Mouse (Mus musculus) C2C12 (cell line): Measurements from ENCODE around the gene Hist1h3f. TPM values are rescaled to one million over a fixed set of nuclear protein-coding genes. Genes with fewer than 3 reads are reported as not detected.

ENCODE experiments used
- H3K27me3 ChIP-seq: one replicate; pipeline ENCODE4 v1.6.1; 2011; ENCODE audit not compliant: control insufficient read depth, insufficient read depth, insufficient read length
- H3K36me3 ChIP-seq: one replicate; pipeline ENCODE4 v1.6.1; 2011; ENCODE audit not compliant: control insufficient read depth, insufficient read depth
- H3K4me3 ChIP-seq: one replicate; pipeline ENCODE4 v1.5.1; 2011; ENCODE audit warnings: mild to moderate bottlenecking, control low read depth; ENCODE audit not compliant: poor library complexity, insufficient read depth, severe bottlenecking
- H3K79me2 ChIP-seq: one replicate; pipeline ENCODE4 v1.6.1; 2011; ENCODE audit not compliant: control insufficient read depth, insufficient read depth
- H3K79me3 ChIP-seq: one replicate; pipeline ENCODE4 v1.6.1; 2011; ENCODE audit warnings: low read depth, control low read depth
- H3ac ChIP-seq: one replicate; pipeline ENCODE3; 2011; ENCODE audit warnings: low read depth; ENCODE audit not compliant: control insufficient read depth, insufficient read length
- CEBPB ChIP-seq: IDR thresholded peaks from one replicate; pipeline ENCODE4 v1.6.1; 2011; ENCODE audit warnings: low read depth, mild to moderate bottlenecking, control low read depth, moderate library complexity
- CTCF ChIP-seq: IDR thresholded peaks from one replicate; pipeline ENCODE4 v1.5.1; 2011; ENCODE audit not compliant: control insufficient read depth, insufficient read depth, insufficient read length
- FOSL1 ChIP-seq: IDR thresholded peaks from one replicate; pipeline ENCODE4 v1.8.0; 2011; ENCODE audit warnings: mild to moderate bottlenecking, low read length; ENCODE audit not compliant: poor library complexity, insufficient read depth, severe bottlenecking
- MAX ChIP-seq: IDR thresholded peaks from one replicate; pipeline ENCODE4 v1.6.1; 2011; ENCODE audit warnings: mild to moderate bottlenecking, control low read depth
- MYOD1 ChIP-seq: IDR thresholded peaks from one replicate; pipeline ENCODE4 v1.6.1; 2011; ENCODE audit warnings: low read depth; ENCODE audit not compliant: control insufficient read depth, insufficient read length
- MYOG ChIP-seq: IDR thresholded peaks from one replicate; pipeline ENCODE4 v1.6.1; 2011; ENCODE audit not compliant: control insufficient read depth, insufficient read length; ENCODE audit errors: extremely low read depth
- USF1 ChIP-seq: IDR thresholded peaks from one replicate; pipeline ENCODE4 v1.6.1; 2011; ENCODE audit warnings: low read depth, mild to moderate bottlenecking, control low read depth, moderate library complexity
- polyA plus RNA-seq: library from polyadenylated mRNA; unstranded; fragments of >200 nt; fragmentation: generic; extraction: Trizol; gene quantifications from one replicate; pipeline ENCODE4 v1.2.1, GENCODE M21; 2012; ENCODE audit warnings: missing spikeins

Gene Hist1h3f
- polyA plus RNA-seq, 1 experiment: 1.2 TPM

- no peak overlapping the region for H3ac ChIP-seq
- H3K27me3 ChIP-seq: no peaks in the 10 kb centered on the region
- H3K79me3 ChIP-seq: no peaks in the 10 kb centered on the region
Observed at GRCm38 (mm10) chr13:23516822-23517602, 26.8 kb upstream of the Hist1h3f start.

DNA sequence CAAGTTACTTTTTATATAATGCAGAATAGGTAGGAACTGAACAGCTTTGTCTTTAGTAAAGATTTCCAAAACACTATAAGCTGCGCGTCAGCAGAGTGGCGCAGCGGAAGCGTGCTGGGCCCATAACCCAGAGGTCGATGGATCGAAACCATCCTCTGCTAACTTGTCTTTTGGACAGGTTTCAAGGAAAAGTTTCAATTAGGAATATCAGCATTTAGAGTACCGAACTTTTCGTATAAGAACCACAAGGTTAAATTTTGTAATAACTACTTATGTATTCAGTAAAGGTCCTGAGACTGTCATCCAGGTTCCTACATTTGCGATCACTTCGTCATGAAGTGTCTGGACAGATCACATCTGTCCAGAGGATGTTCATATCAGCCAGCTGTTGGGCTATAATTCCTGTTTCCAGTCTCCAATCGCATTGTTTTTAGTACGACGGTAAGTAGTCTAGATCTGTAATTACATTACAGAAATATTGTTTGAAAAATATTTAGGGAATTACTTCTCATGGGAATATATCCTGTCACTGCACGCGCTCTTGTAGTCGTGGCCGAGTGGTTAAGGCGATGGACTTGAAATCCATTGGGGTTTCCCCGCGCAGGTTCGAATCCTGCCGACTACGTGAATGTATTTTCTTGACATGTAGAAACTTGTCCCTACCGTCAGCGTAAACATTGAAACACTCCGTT lies 26.1 kb upstream of the Hist1h3f start:
- TF ChIP-seq MAX (no peak), USF1 (no peak), MYOG (no peak), FOSL1 (no peak), CEBPB (peak; percentile 14), CTCF (no peak), MYOD1 (no peak)
- no peaks in the 10 kb centered on the region for H3K79me2 ChIP-seq
- no peaks in the 10 kb centered on the region for H3K79me3 ChIP-seq
- H3ac ChIP-seq: peak overlapping the region; percentile 40
- peak overlapping the region; percentile 33 for H3K4me3 ChIP-seq
- no peaks in the 10 kb centered on the region for H3K36me3 ChIP-seq
- H3K27me3 ChIP-seq: no peaks in the 10 kb centered on the region

More at GRCm38 (mm10) chr13:23516822-23517602, 26.8 kb upstream of the Hist1h3f start:
- Histone ChIP-seq H3K4me3 (peak overlapping the region; percentile 31), H3K79me2 (no peaks in the 10 kb centered on the region), H3K36me3 (no peaks in the 10 kb centered on the region)
- TF ChIP-seq CEBPB (no peak), MYOG (no peak), USF1 (no peak), CTCF (no peak), MYOD1 (no peak), FOSL1 (no peak), MAX (no peak)

DNA sequence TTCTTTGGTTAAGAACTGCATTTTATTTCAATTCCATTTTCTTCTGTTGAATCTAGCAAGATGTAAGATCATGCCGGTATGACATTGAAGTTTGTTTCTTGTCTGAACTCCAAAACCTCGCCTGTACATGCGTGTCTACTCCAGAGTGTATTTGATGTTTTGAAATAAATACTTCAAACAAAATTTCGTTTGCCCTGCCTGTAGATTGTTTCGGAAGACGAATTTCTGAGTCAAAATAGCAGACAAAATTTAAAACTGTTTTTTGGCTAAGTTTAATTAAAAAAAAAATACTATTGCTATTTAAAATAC lies 25.6 kb upstream of the Hist1h3f start:
- no peaks in the 10 kb centered on the region for H3K27me3 ChIP-seq
- TF ChIP-seq CEBPB: no peak
- TF ChIP-seq FOSL1: no peak
- TF ChIP-seq USF1: no peak
- no peak for TF ChIP-seq MYOD1
- TF ChIP-seq MAX: no peak
- TF ChIP-seq CTCF: no peak
- no peak for TF ChIP-seq MYOG
- H3K79me3 ChIP-seq: no peaks in the 10 kb centered on the region
- H3K4me3 ChIP-seq: peak overlapping the region; percentile 33
- no peaks in the 10 kb centered on the region for H3K36me3 ChIP-seq
- H3ac ChIP-seq: no peak overlapping the region
- no peaks in the 10 kb centered on the region for H3K79me2 ChIP-seq

DNA sequence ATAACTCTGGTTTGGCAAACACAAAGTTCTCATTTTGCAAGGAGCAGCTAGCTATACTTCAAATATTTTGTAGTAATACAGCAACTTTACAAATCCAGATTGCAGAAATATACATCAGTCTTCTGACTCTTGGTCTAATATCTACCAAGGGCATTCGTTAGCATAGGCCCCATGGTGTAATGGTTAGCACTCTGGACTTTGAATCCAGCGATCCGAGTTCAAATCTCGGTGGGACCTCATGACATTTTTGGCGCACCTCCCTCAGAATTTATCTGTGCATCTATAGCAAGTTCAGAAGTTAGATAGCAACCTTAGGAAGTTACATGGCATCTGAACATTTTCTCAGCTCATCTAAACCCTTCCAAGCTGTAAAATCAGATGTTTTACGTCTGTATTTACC lies 25.0 kb upstream of the Hist1h3f start:
- Histone ChIP-seq H3K4me3 (peak overlapping the region; percentile 33), H3K79me3 (no peaks in the 10 kb centered on the region), H3ac (peak overlapping the region; percentile 24), H3K79me2 (no peaks in the 10 kb centered on the region), H3K36me3 (no peaks in the 10 kb centered on the region), H3K27me3 (no peaks in the 10 kb centered on the region)
- TF ChIP-seq USF1 (no peak), FOSL1 (no peak)

GRCm38 (mm10) chr13:23519416-23519815 lies 24.4 kb upstream of the Hist1h3f start:
- H3K27me3 ChIP-seq: no peaks in the 10 kb centered on the region
- peak overlapping the region; percentile 33 for H3K4me3 ChIP-seq
- no peak overlapping the region for H3ac ChIP-seq
- no peaks in the 10 kb centered on the region for H3K79me2 ChIP-seq
- H3K36me3 ChIP-seq: no peaks in the 10 kb centered on the region
- H3K79me3 ChIP-seq: no peaks in the 10 kb centered on the region
- TF ChIP-seq CEBPB: peak; percentile 26
- no peak for TF ChIP-seq CTCF
- no peak for TF ChIP-seq MYOD1
- no peak for TF ChIP-seq MYOG
- no peak for TF ChIP-seq USF1
- TF ChIP-seq MAX: no peak
- TF ChIP-seq FOSL1: no peak

- no peaks in the 10 kb centered on the region for H3K36me3 ChIP-seq
- H3ac ChIP-seq: no peak overlapping the region
- no peaks in the 10 kb centered on the region for H3K27me3 ChIP-seq
- H3K79me2 ChIP-seq: no peaks in the 10 kb centered on the region
- TF ChIP-seq CEBPB (no peak), FOSL1 (no peak), MYOD1 (no peak), CTCF (no peak), MAX (no peak), USF1 (no peak), MYOG (no peak)
- H3K4me3 ChIP-seq: no peak overlapping the region
- H3K79me3 ChIP-seq: no peaks in the 10 kb centered on the region
Observed at GRCm38 (mm10) chr13:23521703-23522102, 22.1 kb upstream of the Hist1h3f start.
